Mouse (Mus musculus) mesoderm, embryonic 11.5 days (tissue): ENCODE measurements around the gene Akt3.

Experiments
- DNase-seq: peaks from one replicate; pipeline ENCODE4 v3.0.0-alpha.2; 2012; ENCODE audit warnings: low read depth, low spot score

The Akt3 gene

DNA sequence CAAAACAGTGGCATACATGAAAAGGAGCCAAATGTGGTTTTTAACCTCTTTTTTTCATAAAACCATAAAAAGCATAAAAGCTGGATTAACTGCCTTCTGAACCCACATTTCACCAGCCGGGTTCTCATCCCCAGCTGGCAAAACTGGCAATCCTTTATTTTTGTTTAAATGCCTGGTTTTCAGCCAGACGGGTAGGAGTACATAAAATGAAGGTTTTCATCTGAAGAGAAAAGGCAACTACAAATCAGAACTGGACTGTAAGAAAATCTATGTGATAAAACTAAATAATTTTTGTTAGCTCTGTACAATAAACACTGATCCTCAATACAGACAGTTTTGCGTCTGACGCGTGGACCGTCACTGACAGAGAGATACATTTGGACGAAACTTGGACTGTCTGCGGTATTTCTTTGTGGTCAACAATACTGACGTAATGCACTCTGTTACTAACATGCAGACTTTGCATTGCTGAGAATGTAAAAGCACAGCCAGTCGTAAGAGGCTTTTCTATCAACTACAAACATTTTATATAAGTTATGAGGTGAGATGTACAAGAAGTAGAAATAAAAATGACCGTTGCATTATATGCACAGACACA lies 206.5 kb downstream of the Akt3 start:
- DNase-seq = no peak

DNA sequence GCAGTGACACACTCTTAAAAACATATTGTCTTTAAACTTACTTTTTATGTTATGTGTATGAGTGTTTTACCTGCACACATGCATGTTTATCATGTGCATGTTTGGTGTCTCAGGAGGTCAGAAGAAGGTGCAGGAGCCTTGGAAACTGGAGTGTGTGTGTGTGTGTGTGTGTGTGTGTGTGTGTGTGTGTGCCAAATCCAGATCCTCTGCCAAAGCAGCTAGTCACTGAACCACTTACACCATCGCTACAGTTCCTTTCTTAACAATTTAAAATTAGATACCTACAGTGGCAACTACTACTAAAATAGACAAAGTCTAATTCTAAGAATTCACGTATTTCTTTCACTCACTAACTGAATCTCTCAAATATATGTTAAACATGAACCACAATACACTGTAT lies 209.2 kb downstream of the Akt3 start:
- DNase-seq = no peak

DNA sequence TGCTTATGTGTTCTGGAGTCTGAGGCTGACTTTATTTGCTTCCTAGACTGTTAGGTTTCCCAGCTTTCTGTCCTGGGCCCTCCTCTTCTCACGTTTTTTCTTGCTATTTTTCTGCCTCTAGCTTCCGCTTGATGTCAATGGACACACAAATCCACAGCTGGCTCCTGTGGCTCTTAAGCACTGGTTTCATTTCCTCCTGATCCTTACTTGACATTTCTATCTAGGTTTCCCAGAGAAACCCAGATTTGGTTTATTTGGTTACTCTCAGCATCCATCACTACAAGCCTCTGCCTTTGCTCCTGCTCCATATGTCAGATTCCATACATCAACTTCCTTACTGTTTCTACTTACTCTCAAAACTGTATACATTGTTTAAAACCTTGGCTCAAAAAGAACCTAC lies 211.0 kb downstream of the Akt3 start:
- DNase-seq = no peak

DNA sequence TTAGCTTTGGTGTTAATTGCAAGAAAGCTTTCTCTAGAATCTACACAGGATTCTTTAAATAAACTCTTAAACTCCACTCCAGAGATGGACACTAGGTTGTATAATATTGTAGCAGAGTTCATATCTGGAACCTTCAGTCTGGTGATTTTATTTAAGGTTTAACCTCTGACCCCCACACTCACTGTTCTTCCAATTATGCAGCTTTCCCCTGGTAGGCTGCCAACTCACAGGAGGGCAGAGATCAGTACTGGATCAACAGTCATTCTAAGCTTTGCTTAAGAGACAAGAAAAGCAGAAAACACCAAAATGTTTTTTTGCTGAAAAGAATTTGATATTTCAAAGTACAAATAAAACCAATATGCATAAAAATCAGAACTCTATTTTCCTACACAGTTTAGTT lies 212.1 kb downstream of the Akt3 start:
- no peak for DNase-seq

DNA sequence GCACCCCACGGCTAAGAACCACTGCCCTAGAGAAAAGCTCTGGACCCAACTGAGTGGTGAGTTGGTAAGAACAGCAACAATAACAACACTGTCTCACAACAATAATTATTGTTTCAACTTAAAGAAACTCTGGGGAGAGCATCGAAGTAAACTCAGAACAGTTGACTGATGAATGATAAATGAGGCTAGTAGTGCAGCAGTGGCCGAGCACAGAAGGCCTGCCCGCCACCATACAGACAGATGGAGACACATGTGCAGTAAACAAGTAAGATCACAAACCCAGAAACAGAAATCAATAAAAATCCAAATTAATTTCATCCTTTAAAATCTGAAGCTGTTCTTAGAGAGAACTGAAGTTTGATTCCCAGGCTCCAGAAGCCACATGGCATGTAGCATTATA lies 217.9 kb downstream of the Akt3 start:
- no peak for DNase-seq

DNA sequence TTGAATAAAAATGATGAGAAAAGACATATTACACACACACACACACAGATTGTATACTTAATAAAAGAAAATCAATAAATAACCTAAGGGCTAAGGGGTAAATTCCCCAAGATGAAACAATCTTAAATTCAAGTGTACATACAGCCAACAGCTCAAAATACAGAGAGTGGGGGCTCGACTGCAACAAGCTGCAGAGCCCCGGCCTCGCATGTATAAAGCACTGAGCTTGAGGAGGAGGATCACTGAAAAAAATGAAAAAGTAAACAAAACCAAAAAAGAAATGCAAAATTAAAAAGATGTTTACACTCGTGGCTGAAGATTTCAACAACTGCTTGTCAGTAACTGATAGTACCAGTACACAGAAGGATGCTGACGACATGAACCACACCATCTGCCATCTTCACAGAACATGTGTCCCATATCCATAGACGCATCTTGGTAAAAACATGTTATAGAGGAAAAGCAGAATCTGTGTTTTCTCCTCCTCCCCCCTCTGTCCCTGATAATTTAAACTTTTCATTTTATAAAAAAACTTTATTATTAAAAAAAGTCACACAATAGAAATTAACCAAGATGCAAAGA lies 218.8 kb downstream of the Akt3 start:
- no peak for DNase-seq

DNA sequence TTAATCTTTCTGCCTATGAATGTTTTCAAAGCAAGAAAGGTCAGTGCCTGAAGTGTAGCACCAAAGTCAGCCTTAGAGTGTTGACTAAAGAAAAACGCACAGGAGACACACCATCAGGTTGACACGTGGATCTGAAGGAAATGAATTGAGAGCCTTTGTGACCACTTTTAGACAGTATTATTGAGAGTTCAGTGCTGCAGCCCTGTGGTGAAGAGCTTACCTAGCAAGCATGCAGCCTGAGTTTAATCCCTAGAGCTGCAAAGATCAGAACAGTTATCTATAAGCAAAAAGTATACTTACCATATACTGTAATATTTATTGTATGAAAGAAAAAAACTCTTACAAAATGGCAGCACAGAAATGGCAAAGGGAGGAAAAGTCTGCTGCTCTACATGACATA lies 219.6 kb downstream of the Akt3 start:
- DNase-seq = no peak

DNA sequence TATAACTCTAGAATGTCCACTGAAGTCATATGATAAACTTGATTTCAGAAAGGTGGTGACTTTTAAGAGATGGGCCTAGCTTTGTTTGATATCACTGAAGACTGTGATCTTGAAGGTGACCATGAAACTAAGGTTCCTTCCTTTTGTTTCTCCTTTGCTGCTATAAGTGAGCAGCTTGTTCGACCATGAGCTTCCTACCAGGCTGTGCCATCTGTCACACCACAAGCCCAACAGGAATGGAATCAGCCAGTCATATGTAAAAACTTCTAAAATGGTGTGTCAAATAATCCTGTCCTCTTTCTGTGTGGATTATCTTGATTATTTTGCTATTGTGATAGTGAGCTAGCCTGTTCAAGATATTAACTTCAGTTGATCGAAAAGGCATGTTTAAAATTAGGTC lies 222.5 kb downstream of the Akt3 start:
- no peak for DNase-seq

DNA sequence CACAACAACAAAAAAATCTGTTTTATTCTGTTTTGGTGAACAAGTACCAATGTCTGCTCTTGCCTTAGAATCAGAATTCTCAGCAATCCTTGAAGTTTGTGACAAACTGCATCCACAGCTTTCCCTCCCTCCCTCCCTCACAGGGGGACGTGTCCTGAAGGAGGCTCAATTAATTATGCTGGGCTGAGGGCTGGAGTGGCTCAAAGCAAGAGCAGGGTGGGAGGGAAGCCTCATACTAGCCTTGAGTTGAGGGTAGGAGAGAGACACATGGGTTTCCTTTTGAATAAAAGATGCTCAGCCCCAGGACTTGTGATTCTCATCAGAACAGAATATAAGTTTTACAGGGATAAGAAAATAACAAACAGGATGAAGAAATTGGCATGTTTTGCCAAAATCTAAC lies 225.8 kb downstream of the Akt3 start:
- DNase-seq = no peak

DNA sequence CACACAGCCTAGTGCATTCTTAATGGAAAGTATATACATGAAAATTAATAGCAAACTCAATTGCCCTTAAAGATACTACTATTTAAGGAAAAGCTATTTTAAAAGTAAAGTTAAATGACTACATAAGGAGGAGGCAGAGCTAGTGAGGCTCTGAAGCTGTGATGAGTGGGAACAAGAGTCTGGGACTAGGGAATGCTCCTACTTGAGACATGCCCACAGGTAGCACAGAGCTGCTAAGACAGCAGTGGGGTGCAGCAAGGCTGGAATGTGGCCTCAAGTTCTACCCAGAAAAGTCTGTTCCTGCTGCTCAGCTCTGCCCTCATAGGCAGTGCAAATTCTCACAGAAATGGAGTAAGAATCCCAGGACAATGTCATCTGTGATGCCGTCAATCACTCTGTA lies 226.8 kb downstream of the Akt3 start:
- no peak for DNase-seq

DNA sequence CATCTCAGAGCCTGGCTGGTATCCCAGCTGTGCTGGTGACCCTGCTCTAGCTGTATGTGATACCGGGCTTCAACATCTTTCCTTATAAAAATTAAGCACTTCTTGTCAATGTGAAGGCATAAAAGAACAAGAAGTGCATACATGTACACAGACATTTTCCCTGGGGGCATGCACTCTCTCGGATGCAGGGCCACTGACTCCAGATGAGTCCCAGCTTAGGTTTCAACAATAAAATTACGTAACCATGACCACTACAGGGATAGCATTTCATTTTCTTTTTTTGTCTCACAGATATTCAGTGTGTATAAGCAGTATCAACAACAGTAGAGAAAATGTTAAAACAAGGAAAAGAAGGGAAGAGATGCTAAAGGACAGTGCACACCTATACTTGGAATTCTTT lies 227.3 kb downstream of the Akt3 start:
- DNase-seq = no peak

DNA sequence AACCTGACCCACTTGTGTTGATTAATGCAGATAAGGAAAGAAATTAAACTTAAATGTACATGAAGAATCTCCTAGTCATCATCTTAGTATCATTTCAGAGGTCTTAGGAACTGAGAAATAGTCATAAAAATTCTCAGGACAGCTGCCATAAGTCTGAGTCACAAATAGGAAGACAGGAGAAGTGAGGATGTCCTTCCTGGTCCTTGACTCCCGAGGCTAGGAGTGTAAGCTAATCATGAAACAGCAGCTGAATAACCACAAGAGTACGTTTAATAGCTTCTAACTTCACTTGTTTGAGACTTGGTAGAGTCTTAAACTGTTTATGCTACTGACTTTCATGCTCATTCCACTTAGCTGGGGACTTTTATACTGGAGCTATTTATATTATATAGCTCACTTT lies 229.0 kb downstream of the Akt3 start:
- DNase-seq = no peak

DNA sequence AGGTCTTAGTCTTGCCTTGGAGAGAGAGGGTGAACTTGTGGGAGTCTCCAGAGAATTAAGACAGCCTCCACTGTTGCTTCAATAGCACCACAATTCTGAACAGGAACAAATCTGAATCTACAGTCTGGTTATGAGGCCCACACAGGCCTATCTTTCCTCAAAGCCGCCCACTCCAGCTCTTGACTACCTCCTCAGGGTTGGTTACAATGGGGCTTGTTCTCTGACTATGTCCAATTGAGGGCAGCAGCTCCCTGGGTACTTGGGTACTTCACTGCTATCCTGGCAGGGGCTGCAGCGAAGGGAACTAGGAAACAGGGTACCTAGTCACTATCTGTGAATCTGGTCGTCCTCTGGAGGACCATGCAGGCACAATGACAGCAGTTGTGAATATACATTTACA lies 230.3 kb downstream of the Akt3 start:
- DNase-seq = no peak

DNA sequence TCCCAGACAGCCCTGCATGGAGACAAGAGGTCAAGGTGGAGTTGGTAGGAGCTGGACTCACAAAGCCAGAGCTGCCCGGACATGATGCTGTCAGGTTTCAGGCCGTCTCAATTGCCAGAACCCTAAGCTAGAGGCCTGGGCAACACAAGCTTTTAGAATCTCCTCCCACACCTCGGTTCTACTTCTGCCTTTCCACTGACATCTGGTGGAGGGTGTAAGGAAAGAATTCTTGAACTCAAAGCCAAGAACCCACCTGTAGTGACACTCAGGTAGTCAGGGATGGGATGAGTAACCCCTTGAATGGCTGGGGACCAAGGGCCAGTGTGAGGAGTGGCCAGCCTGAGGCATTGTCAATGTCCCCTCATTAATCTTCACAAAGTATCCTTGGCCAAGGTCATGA lies 235.3 kb downstream of the Akt3 start:
- DNase-seq = no peak

DNA sequence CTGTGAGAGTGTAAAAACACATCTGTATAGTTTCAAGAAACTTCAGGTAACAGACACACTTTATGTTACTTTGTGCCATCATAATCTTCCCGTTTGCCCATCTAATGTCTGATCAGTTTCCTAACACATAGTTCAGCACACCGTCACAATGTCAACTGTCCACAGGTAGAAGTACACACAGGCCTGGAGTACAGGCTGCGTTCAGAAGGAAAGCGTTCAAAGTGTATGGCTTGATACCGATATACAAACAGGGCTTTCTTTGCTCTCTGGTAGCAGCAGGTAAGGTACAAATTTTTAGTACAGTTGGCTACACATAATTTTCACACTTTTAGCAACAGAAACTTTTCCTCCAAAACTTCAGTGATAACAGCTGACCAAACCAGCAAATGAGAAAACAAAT lies 238.3 kb downstream of the Akt3 start:
- no peak for DNase-seq

DNA sequence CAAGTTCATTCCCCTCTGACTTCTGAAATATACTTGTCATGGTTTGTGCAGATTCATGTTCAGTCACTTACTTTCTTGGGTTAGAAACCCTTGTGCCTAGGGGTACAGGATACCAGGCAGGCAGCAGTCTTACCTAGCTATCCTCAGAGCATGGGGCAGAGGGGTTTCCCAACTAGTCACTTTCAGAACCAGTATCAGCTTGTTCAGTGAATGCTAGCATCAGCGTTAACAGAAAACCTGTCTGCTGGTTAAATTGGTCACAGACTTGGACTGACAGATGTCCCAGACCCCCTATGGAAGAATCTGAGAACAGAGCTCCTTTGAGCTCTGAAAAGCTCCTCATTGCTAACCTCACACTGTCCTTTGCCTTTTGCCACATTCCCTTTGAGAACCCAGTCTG lies 239.3 kb downstream of the Akt3 start:
- DNase-seq = no peak

DNA sequence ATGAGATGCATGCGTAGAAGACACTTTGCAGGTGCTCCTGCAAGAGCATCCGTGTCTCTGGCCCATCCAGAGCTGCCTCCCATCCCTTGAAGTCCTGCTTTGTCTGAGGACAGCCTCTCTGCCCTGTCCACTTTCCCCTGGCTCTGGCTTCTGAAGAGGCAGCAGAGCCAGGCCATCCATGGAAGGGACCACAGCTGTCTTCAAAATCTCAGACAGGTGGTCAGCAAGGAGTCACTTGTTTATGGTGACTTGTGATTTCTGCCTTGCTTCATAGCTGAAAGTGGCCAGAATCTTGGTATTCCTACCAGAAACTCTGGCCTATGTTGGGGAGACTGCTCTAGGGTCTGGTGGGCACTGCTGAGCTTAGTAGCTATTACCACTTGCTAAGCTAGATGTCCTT lies 241.3 kb downstream of the Akt3 start:
- DNase-seq = no peak

DNA sequence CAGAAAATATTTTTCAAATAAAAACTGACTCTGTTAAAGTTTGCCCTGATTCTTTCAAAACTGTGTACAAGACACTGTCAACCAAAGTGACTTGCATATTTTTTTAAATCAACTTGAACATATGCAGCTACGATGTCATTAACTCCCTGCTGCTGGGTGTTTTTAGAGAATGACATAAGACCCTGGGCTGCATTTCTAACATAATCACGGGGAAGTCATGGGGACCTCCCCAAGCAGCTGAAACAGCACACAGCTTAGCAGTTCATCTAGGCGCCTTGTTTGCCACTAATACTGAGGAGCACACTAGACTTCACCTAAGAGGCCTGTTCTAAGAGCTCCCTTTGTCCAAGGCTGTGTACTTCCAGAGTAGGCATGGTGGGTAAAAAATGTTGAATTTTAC lies 242.1 kb downstream of the Akt3 start:
- DNase-seq = no peak

DNA sequence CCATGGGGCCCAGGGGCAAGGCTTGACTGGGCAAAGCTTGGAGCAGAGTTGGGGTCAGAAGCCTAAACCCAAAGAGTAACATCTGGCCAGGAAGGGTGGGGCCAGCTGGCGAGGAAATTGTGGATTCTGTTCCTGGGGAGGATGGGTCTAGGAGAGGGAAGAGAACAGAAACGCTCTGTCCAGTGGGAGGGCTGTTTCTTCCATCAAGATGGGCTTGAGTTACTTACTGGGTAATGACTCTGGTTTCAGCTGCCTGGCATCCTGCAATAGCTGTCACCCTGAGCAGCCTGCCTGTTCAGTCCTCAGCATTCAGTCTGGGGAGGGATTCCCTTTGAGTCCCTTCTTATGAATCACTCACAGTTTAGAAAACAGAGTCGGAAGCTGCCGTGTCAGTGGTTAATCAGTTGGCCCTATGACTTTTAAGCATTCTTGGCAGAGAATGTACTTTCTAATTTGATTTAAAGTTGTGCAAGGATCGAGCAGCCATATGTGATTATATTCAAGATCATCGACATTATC lies 243.0 kb downstream of the Akt3 start:
- no peak for DNase-seq

DNA sequence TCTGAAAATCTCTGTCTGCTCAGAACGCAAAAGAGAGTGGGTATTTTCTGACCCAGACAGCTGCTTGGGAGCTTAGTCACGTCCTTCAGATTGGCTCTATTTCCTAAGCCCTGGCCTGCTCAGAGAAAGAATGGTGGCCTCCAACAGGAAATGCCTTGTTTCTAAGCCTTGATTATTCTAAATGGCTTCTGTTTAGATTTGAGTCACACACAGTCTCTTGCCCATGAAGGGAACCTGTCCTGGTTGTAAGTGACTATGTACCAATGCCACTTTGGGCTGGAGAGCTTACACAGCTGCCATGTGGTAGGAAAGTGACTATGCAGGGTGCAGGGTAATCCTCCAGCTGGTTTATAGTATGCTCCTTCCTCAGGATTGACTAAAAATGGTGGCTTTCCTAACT lies 243.7 kb downstream of the Akt3 start:
- no peak for DNase-seq

DNA sequence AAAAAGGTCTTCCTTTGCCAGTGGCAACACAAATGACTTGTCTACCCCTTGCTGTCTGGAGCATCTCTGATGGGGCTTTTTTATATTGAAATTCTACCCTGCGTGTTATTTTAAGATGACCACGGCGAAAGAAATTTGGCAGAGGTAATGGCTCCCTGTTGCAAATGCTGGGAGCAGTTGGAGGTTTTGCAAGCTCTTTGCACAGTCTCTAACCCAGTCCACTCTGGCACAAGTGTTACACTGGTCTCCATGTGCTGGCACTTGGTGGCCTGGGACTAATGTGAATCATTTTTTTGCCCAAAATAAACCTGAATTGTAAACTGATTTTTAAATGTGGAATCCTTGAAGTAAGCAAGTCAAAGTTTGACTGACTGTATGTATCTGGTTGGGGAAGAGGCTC lies 244.2 kb downstream of the Akt3 start:
- no peak for DNase-seq

DNA sequence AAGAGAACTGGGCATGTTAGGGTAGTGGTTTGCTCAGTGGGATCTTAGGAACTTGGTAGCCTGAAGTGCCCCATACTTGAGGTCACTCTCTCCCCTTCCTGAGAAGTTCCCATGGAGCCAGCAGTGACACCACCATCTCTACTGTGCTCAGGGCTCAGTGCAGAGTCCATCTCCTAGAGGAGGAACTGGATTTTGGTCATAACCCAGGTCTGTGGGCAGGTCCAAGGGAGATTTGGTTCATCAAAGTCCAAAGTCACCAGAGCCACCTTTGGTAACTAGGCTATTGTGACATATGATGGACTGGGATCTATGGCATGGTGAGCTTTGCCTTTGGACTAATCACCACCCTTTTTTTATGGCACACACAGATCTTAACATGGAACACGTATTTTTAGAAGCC lies 244.7 kb downstream of the Akt3 start:
- no peak for DNase-seq

DNA sequence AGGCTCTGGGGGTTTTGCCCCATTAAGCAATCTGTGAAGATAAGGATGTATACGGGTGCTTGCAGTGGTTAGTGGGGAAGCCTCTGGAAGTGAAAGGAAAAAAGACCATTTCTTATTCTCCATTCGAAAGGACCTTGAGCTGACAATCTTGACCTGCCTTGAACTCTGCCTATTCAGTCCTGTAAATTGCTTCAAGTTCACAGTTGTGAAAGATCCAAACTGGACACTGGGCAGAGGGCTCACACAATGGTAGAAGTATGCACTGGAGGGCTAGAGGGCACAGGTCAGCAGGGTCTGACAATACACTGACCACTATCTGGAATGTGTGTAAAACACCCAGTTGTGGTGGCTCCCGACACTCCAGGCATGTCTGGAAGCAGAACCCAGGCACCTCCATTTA lies 245.2 kb downstream of the Akt3 start:
- no peak for DNase-seq

DNA sequence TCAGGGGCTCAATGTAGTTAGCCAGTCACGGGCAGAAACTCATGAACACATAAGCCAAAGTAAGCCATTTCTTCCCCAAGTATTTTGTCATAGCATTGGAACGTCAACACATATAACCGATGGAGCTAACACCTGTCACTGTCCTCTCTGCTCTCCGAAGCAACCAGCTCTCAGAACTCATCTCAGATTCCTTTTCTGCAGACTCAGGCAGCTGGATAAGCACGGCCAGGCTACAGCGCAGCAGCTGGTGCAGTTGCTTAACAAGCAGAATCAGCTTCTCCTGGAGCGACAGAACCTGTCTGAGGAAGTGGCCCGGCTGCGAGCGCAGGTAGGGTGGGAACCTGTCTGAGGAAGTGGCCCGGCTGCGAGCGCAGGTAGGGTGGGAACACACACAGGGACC lies 246.3 kb downstream of the Akt3 start:
- DNase-seq = no peak
